Mouse (Mus musculus) cerebellum, adult 9-11 months (tissue): ENCODE measurements at regions not wholly inside any gene's neighbourhood (a gene's known extent, or its start where the extent isn't known, plus 50 kb on each side); places are given as distances from the start of the nearest gene placed in this dataset.
A peak's percentile ranks its signal among the peaks of the same experiment; 100 is the strongest.

ENCODE experiments used
- DNase-seq: peaks from one replicate; pipeline ENCODE4 v3.0.0; 2022

DNA sequence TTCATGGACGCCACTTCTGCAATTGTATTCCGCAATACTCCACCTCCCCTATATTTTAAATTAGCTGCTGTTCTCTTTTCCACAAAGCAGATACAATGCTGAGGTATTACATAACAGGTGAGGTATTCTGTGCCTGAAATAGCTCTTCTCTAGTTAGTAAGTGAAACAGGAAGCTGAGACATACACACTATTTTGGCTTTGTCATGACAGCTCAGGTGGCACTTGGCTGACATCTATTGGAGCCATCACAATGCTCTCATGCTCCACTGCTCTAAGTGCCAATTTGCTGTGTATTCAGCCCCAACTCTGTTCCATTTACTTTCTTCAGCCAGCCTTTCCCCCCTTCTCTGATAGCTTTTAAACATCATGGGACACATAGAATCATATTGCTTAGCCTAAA is 743.7 kb upstream of the Car10 start:
- peak; percentile 12 for DNase-seq

DNA sequence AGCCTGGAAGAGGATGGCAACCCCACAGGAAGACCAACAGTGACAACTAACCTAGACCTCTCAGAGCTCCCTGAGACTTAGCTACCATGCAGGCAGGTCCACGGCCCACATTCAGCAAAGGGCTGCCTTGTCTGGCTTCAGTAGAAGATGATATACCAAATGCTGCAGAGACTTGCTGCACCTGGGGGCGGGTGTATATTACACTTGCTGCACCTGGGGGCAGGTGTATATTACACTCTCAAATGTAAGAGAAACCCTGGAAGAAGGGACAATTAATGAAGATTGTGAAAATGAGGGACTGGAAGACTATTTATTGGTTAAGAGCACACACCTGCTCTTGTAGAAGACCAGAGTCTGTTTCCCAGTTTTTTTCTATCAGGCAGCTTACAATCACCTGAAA is 759.2 kb upstream of the Kif2b start:
- no peak for DNase-seq

DNA sequence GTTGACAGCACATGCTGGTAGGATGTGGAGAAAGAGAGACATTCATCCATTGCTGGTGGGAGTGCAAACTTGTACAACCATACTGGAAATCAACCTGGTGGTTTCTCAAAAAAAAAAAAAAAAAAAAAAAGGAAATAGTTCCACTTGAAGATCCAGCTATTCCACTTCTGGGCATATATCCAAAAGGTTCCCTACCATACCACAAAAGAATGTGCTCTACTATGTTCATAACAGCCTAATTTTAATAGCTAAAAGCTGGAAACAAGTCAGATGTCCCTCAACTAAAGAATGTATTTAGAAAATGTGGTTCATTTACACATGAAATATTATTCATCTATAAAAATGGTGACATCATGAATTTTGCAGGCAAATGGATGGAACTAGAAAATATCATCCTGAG is 757.9 kb upstream of the Kif2b start:
- no peak for DNase-seq

DNA sequence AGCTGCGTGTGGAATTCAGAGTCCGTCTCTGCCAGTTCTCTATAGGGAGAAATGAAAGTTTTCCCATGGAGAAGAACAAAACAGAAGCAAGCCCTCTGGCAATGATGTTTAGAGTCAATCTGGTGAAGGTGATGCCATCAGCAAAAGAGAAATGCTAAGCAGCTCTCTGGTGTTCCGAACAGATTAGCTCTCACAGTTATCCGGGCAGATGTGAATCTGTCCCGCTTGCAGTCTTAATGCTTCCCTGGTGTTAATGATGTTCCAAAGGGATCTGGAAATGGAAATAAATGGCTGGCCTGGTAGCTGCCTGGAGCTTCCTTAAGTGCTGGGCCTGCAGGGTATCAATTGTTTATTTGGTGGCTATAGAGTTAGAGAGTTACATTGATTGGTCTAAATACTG is 725.7 kb upstream of the Kif2b start:
- no peak for DNase-seq
